21 mouse cellular contexts compared by ENCODE assay signal in the genomic region with DNA sequence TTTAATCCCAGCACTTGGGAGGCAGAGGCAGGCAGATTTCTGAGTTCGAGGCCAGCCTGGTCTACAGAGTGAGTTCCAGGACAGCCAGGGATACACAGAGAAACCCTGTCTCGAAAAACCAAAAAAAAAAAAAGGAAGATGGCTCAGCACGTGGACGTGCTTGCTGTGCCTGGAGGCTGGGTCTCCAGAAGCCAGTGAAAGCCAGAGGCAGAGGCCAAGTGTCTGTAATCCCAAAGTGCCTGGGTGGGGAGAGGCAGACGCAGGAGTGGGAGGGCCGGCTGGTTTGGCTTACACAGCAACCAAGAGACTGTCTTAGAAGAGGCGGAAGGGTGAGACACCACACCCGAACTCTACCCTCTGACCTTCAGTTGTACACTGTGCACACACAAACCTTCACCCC. TPM values are rescaled to one million over a fixed set of nuclear protein-coding genes. Genes with fewer than 3 reads are reported as not detected.
"Had no signal": no experiment of that assay in that cellular context is flagged by ENCODE, and none has a peak within 500 bp of the region (broad histone marks: within the 10 kb centered on the region; RNA-seq: fewer than 3 reads in every experiment).

No protein-coding gene starts in this region.

RNA-seq across cellular contexts. Expression of a gene that starts 30.4 kb away (rescaled TPM):
- total RNA-seq: heart, postnatal 10 days; heart, postnatal 14 days; heart, postnatal 25 days; heart, postnatal 36 days; hindbrain, postnatal 0 days; layer of hippocampus, adult 18-20 months; layer of hippocampus, adult 2 months; layer of hippocampus, adult 8-10 months; layer of hippocampus, postnatal 10 days; layer of hippocampus, postnatal 14 days; layer of hippocampus, postnatal 25 days; layer of hippocampus, postnatal 36 days; left cerebral cortex, adult 18-20 months; left cerebral cortex, adult 2 months had no signal
- polyA plus RNA-seq: heart, embryonic 16.5 days; hindbrain, postnatal 0 days; intestine, postnatal 0 days; kidney, adult 2 months; kidney, embryonic 14.5 days; kidney, embryonic 16.5 days; kidney, postnatal 0 days; large intestine, adult 2 months had no signal
